Mouse (Mus musculus): ENCODE data around the gene Dpyd.

Gene Dpyd

GRCm38 (mm10) chr3:118676052-118676777 is 114.3 kb downstream of the Dpyd start:
- in situ Hi-C loops (cut with MseI, MboI), result no loop called here

GRCm38 (mm10) chr3:118680803-118681202 is 118.9 kb downstream of the Dpyd start:
- in situ Hi-C loops (cut with MseI, MboI), result no loop called here

GRCm38 (mm10) chr3:118750269-118750668 is 188.3 kb downstream of the Dpyd start:
- in situ Hi-C loops (cut with MseI, MboI), result no loop called here

- in situ Hi-C loops (cut with MseI, MboI), result no loop called here
These were observed 191.7 kb downstream of the Dpyd start for GRCm38 (mm10) chr3:118753623-118754022.

GRCm38 (mm10) chr3:118756099-118756498 is 194.2 kb downstream of the Dpyd start:
- in situ Hi-C loops (cut with MseI, MboI), result no loop called here

- in situ Hi-C loops (cut with MseI, MboI), result no loop called here
These were observed 251.0 kb downstream of the Dpyd start for GRCm38 (mm10) chr3:118812885-118813284.

- in situ Hi-C loops (cut with MseI, MboI), result no loop called here
These were observed 288.9 kb downstream of the Dpyd start for GRCm38 (mm10) chr3:118850613-118851527.

GRCm38 (mm10) chr3:118852711-118853110 is 290.8 kb downstream of the Dpyd start:
- in situ Hi-C loops (cut with MseI, MboI), result no loop called here

- in situ Hi-C loops (cut with MseI, MboI), result no loop called here
These were observed 293.5 kb downstream of the Dpyd start for GRCm38 (mm10) chr3:118855411-118855810.

GRCm38 (mm10) chr3:118869113-118870107 is 307.5 kb downstream of the Dpyd start:
- in situ Hi-C loops (cut with MseI, MboI), result no loop called here

GRCm38 (mm10) chr3:118875871-118876270 is 313.9 kb downstream of the Dpyd start:
- in situ Hi-C loops (cut with MseI, MboI), result no loop called here

- in situ Hi-C loops (cut with MseI, MboI), result no loop called here
These were observed 337.1 kb downstream of the Dpyd start for GRCm38 (mm10) chr3:118899036-118899435.

GRCm38 (mm10) chr3:118991312-118991711 is 429.4 kb downstream of the Dpyd start:
- in situ Hi-C loops (cut with MseI, MboI), result no loop called here

- in situ Hi-C loops (cut with MseI, MboI), result no loop called here
These were observed 429.9 kb downstream of the Dpyd start for GRCm38 (mm10) chr3:118991793-118992192.

GRCm38 (mm10) chr3:119021255-119021654 is 459.3 kb downstream of the Dpyd start:
- in situ Hi-C loops (cut with MseI, MboI), result no loop called here

GRCm38 (mm10) chr3:119042611-119043010 is 480.7 kb downstream of the Dpyd start:
- in situ Hi-C loops (cut with MseI, MboI), result no loop called here

- in situ Hi-C loops (cut with MseI, MboI), result no loop called here
These were observed 494.2 kb downstream of the Dpyd start for GRCm38 (mm10) chr3:119056144-119056543.

GRCm38 (mm10) chr3:119063214-119063613 is 501.3 kb downstream of the Dpyd start:
- in situ Hi-C loops (cut with MseI, MboI), result no loop called here

GRCm38 (mm10) chr3:119063642-119064041 is 501.7 kb downstream of the Dpyd start:
- in situ Hi-C loops (cut with MseI, MboI), result no loop called here

- in situ Hi-C loops (cut with MseI, MboI), result no loop called here
These were observed 502.8 kb downstream of the Dpyd start for GRCm38 (mm10) chr3:119064746-119065145.

- in situ Hi-C loops (cut with MseI, MboI), result no loop called here
These were observed 505.3 kb downstream of the Dpyd start for GRCm38 (mm10) chr3:119067221-119067620.
